Mouse (Mus musculus) heart, postnatal 36 days (tissue): ENCODE measurements at regions not wholly inside any gene's neighbourhood (a gene's known extent, or its start where the extent isn't known, plus 50 kb on each side); places are given as distances from the start of the nearest gene placed in this dataset.
A peak's percentile ranks its signal among the peaks of the same experiment; 100 is the strongest.

Experiments used
- DNase-seq, 2 experiments: peaks; one replicate each; pipeline ENCODE4 v3.0.0; 2021 to 2022
- intact Hi-C: fragments of 180-260 bp; cut with DNase I; formaldehyde crosslinking; loops from one replicate; pipeline ENCODE4 v1.15.1; 2025

- no peak for DNase-seq
- intact Hi-C loops, result no loop called here
Measured at GRCm38 (mm10) chr19:14035371-14035770, 122.0 kb downstream of the Olfr1505 start.

- intact Hi-C loops, result no loop called here
- no peak for DNase-seq
Measured at GRCm38 (mm10) chr19:14035785-14036184, 122.5 kb downstream of the Olfr1505 start.

GRCm38 (mm10) chr19:14036750-14037149 is 123.4 kb downstream of the Olfr1505 start:
- no peak for DNase-seq
- intact Hi-C loops, result no loop called here

- intact Hi-C loops, result no loop called here
- no peak for DNase-seq
Measured at GRCm38 (mm10) chr19:14042753-14043152, 129.4 kb downstream of the Olfr1505 start.

- intact Hi-C loops, result no loop called here
- DNase-seq, result no peak
Measured at GRCm38 (mm10) chr19:14045456-14045855, 132.1 kb downstream of the Olfr1505 start.

- peak in 1 of 2 experiments; percentile 0 for DNase-seq
- intact Hi-C loops, result no loop called here
Measured at GRCm38 (mm10) chr19:14052052-14052451, 138.7 kb downstream of the Olfr1505 start.

- DNase-seq, result peak in 1 of 2 experiments; percentile 20
- intact Hi-C loops, result loop anchor here (5.0 kb wide), 1 partner anchor 98 kb away; no protein-coding TSS in a partner anchor
Measured at GRCm38 (mm10) chr19:14080538-14080937, 167.2 kb downstream of the Olfr1505 start.

GRCm38 (mm10) chr19:14084726-14085125 is 171.4 kb downstream of the Olfr1505 start:
- intact Hi-C loops, result loop anchor here (5.0 kb wide), 1 partner anchor 102 kb away; no protein-coding TSS in a partner anchor
- no peak for DNase-seq

GRCm38 (mm10) chr19:14090106-14090505 is 176.8 kb downstream of the Olfr1505 start:
- intact Hi-C loops, result no loop called here
- DNase-seq, result no peak

- intact Hi-C loops, result no loop called here
- no peak for DNase-seq
Measured at GRCm38 (mm10) chr19:14094191-14094590, 180.9 kb downstream of the Olfr1505 start.

GRCm38 (mm10) chr19:14096187-14096586 is 182.9 kb downstream of the Olfr1505 start:
- intact Hi-C loops, result no loop called here
- no peak for DNase-seq

- intact Hi-C loops, result no loop called here
- DNase-seq, result no peak
Measured at GRCm38 (mm10) chr19:14109091-14109490, 195.8 kb downstream of the Olfr1505 start.

- no peak for DNase-seq
- intact Hi-C loops, result no loop called here
Measured at GRCm38 (mm10) chr19:14123348-14124113, 210.2 kb downstream of the Olfr1505 start.

- intact Hi-C loops, result no loop called here
- no peak for DNase-seq
Measured at GRCm38 (mm10) chr19:14124250-14124827, 211.0 kb downstream of the Olfr1505 start.

GRCm38 (mm10) chr19:14124986-14125385 is 211.7 kb downstream of the Olfr1505 start:
- intact Hi-C loops, result no loop called here
- DNase-seq, result no peak

- intact Hi-C loops, result no loop called here
- DNase-seq, result no peak
Measured at GRCm38 (mm10) chr19:14128397-14129209, 215.3 kb downstream of the Olfr1505 start.

GRCm38 (mm10) chr19:14161217-14161616 is 247.9 kb downstream of the Olfr1505 start:
- intact Hi-C loops, result no loop called here
- DNase-seq, result no peak

- intact Hi-C loops, result no loop called here
- DNase-seq, result no peak
Measured at GRCm38 (mm10) chr19:14162773-14163172, 249.4 kb downstream of the Olfr1505 start.

- peak; percentile 22 for DNase-seq
- intact Hi-C loops, result loop anchor here (5.0 kb wide), 1 partner anchor 57 kb away; no protein-coding TSS in a partner anchor
Measured at GRCm38 (mm10) chr19:14165775-14166174, 252.4 kb downstream of the Olfr1505 start.

GRCm38 (mm10) chr19:14180244-14180643 is 266.9 kb downstream of the Olfr1505 start:
- peak; percentile 13 to 25 for DNase-seq
- intact Hi-C loops, result no loop called here

- intact Hi-C loops, result no loop called here
Measured at GRCm38 (mm10) chr19:14180956-14181355, 267.6 kb downstream of the Olfr1505 start.

More at GRCm38 (mm10) chr19:14180956-14181355, 267.6 kb downstream of the Olfr1505 start:
- DNase-seq, result no peak
